Mouse (Mus musculus) ES-E14 (cell line): ENCODE measurements around the gene Rptor. TPM values are rescaled to one million over a fixed set of nuclear protein-coding genes. Genes with fewer than 3 reads are reported as not detected.
A peak's percentile ranks its signal among the peaks of the same experiment; 100 is the strongest.

Source experiments
- DNase-seq: peaks from one replicate; pipeline ENCODE4 v3.0.0-alpha.2; 2013; ENCODE audit warnings: low read depth, low spot score
- H3K27ac ChIP-seq: 2 replicates; pipeline ENCODE4 v1.5.1; 2012; ENCODE audit warnings: low read depth, mild to moderate bottlenecking, low read length, moderate library complexity, mixed read lengths; ENCODE audit not compliant: poor library complexity, insufficient read depth, severe bottlenecking
- H3K36me3 ChIP-seq: 2 replicates; pipeline ENCODE4 v1.6.1; 2012; ENCODE audit warnings: mild to moderate bottlenecking, low read length, moderate library complexity, mixed read lengths; ENCODE audit not compliant: control insufficient read depth, poor library complexity, insufficient read depth, severe bottlenecking
- H3K4me1 ChIP-seq, 2 experiments: fragments of 150-350 bp in 1 of 2; sonication (generic) in 1 of 2; 2 replicates each; pipeline ENCODE4 v1.6.1; 2012; ENCODE audit warnings: low read length in 2 of 2, mild to moderate bottlenecking in 1 of 2, mixed read lengths in 1 of 2; ENCODE audit not compliant: control insufficient read depth in 2 of 2, insufficient read depth in 2 of 2, poor library complexity in 1 of 2
- H3K4me3 ChIP-seq, 2 experiments: fragments of 150-350 bp in 1 of 2; sonication (generic) in 1 of 2; 2 replicates each; pipeline ENCODE4 v1.5.1; 2012; ENCODE audit warnings: low read length in 2 of 2, low read depth in 1 of 2, mild to moderate bottlenecking in 1 of 2, mixed read lengths in 1 of 2; ENCODE audit not compliant: insufficient read depth in 1 of 2, poor library complexity in 1 of 2, severe bottlenecking in 1 of 2
- H3K9ac ChIP-seq: 2 replicates; pipeline ENCODE4 v1.6.1; 2012; ENCODE audit warnings: low read depth, mild to moderate bottlenecking, low read length, mixed read lengths; ENCODE audit not compliant: poor library complexity, insufficient read depth, severe bottlenecking
- H3K9me3 ChIP-seq: fragments of 150-350 bp; sonication (generic); 2 replicates; pipeline ENCODE4 v1.6.1; 2012; ENCODE audit warnings: low read depth, mild to moderate bottlenecking, low read length; ENCODE audit not compliant: control insufficient read depth, insufficient read depth
- CHD2 ChIP-seq: IDR thresholded peaks from 2 replicates; pipeline ENCODE4 v1.6.1; 2014; ENCODE audit warnings: mild to moderate bottlenecking, low read depth, low read length, inconsistent platforms
- HCFC1 ChIP-seq: IDR thresholded peaks from 2 replicates; pipeline ENCODE4 v1.6.1; 2012; ENCODE audit warnings: low read length, inconsistent platforms, borderline replicate concordance; ENCODE audit not compliant: insufficient read depth
- MAFK ChIP-seq: IDR thresholded peaks from 2 replicates; pipeline ENCODE4 v1.6.1; 2014; ENCODE audit warnings: mild to moderate bottlenecking, low read depth, low read length, inconsistent platforms; ENCODE audit not compliant: insufficient read depth
- ZC3H11A ChIP-seq: IDR thresholded peaks from 2 replicates; pipeline ENCODE4 v1.6.1; 2012; ENCODE audit warnings: low read depth, mild to moderate bottlenecking, inconsistent platforms, low read length, borderline replicate concordance
- ZNF384 ChIP-seq: IDR thresholded peaks from 2 replicates; pipeline ENCODE4 v1.6.1; 2012; ENCODE audit warnings: low read depth, low read length, inconsistent platforms
- in situ Hi-C, 2 experiments: fragments of 600-800 bp; cut with MboI; formaldehyde crosslinking; loops; one replicate each; pipeline ENCODE4 v1.15.1; 2025; ENCODE audit warnings: low sequenced_read_pairs in 2 of 2, inconsistent platforms in 1 of 2; ENCODE audit not compliant: unreplicated experiment in 2 of 2
- total RNA-seq: library from RNA; depleted of rRNA; stranded (reverse); fragments of 300-350 nt; gene quantifications from 2 replicates; pipeline ENCODE4 v1.2.3, GENCODE M21; 2012

Gene Rptor
- total RNA-seq, 1 experiment: 59.7 TPM

DNA sequence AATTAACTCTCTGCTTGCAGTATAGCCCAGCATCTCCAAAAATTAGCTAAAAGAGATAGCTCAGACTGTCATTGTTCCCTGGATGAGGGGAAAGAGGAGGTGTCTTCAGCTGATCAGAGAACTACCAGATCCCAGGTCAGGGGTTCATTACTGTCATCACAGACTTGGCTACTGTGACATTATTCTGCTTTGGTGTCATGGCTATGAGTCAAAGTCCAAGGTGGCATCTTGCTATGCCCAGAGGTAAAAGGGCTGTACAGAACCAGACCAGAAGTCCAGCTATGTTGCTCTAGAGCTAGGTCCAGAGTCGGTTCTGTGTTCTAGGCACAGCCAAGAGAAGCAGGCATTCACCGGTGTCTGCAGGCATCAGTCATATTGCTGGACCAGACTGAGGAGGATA lies 25.0 kb upstream of the Rptor start:
- Histone ChIP-seq H3K36me3 (no peaks in the 10 kb centered on the region), H3K27ac (no peak overlapping the region), H3K9me3 (no peaks in the 10 kb centered on the region), H3K4me1 (peaks cover 2 to 3% of the 10 kb centered on the region in 2 experiments; a peak in 2 of 4 replicates), H3K4me3 (no peak overlapping the region), H3K9ac (no peak overlapping the region)
- in situ Hi-C loops: no loop called here
- DNase-seq: no peak
- no peak for TF ChIP-seq ZC3H11A
- TF ChIP-seq CHD2: no peak
- TF ChIP-seq MAFK: no peak
- TF ChIP-seq ZNF384: no peak
- TF ChIP-seq HCFC1: no peak

DNA sequence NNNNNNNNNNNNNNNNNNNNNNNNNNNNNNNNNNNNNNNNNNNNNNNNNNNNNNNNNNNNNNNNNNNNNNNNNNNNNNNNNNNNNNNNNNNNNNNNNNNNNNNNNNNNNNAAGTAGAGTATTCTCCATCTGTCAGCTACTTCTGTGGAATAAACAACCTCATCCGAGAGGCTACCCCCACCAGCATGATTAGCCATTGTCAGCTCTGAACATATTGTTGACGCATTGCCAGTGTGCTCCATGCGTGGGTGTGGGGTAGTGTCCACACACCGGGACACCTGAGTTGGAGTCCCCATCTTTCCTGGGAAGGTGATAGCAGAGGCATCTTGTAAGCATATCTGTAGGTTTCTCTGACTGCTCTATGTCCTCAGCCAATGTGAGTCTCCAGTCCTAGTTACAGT lies 16.2 kb upstream of the Rptor start:
- no peak overlapping the region for H3K9ac ChIP-seq
- H3K27ac ChIP-seq: no peak overlapping the region
- H3K4me3 ChIP-seq: no peak overlapping the region
- DNase-seq: no peak
- in situ Hi-C loops: no loop called here
- TF ChIP-seq MAFK (no peak), CHD2 (no peak), ZC3H11A (no peak), ZNF384 (no peak), HCFC1 (no peak)
- H3K9me3 ChIP-seq: no peaks in the 10 kb centered on the region
- H3K36me3 ChIP-seq: no peaks in the 10 kb centered on the region
- peaks cover 12 to 23% of the 10 kb centered on the region in 2 experiments for H3K4me1 ChIP-seq

DNA sequence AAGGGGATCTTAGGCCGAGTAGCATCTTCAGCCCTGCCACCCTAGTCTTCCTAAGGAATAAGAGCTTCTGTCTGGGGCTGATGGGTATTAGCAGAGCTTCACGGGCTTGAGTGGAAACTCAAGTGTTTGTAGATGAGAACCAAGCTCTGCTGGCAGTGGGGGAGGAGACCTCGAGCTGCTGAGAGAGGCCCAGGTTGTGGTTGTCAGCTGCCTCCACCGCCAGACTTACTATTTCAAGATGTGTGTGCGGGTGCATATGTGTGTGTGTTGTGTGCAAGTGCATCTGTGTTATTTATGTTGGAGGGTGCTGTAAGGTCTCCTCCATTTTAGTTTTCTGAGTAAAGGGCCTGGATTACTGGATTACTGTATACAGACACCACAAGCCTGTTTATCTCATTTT lies 15.6 kb upstream of the Rptor start:
- Histone ChIP-seq H3K36me3 (no peaks in the 10 kb centered on the region), H3K9me3 (no peaks in the 10 kb centered on the region), H3K4me1 (peaks cover 12 to 23% of the 10 kb centered on the region in 2 experiments), H3K9ac (no peak overlapping the region), H3K4me3 (no peak overlapping the region), H3K27ac (no peak overlapping the region)
- DNase-seq: no peak
- TF ChIP-seq MAFK (no peak), ZC3H11A (no peak), HCFC1 (no peak), CHD2 (no peak), ZNF384 (no peak)
- in situ Hi-C loops: no loop called here

DNA sequence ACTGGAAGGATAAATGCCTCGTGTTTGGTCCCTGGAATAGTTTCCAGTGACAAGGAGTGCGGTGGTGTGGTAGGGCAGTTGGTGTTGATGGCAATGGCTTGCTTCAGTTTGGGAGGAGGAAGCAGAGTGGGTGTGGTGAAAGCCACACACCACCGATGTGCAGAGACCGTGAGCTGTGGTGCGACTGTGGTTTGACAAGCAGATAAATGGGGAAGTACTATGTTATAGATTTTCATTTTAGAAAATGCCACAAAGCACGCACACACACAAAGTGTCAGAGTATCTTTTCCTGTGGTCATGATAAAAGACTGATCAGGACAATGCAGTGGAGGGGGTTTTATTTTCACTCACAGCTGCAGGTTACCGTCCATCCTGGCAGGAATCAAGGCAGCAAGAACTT lies 13.5 kb upstream of the Rptor start:
- H3K4me1 ChIP-seq: peaks cover 12 to 26% of the 10 kb centered on the region in 2 experiments
- in situ Hi-C loops: no loop called here
- no peak overlapping the region for H3K9ac ChIP-seq
- no peak overlapping the region for H3K4me3 ChIP-seq
- H3K9me3 ChIP-seq: no peaks in the 10 kb centered on the region
- no peak overlapping the region for H3K27ac ChIP-seq
- H3K36me3 ChIP-seq: no peaks in the 10 kb centered on the region
- no peak for TF ChIP-seq HCFC1
- no peak for TF ChIP-seq MAFK
- no peak for TF ChIP-seq CHD2
- TF ChIP-seq ZNF384: no peak
- no peak for TF ChIP-seq ZC3H11A
- DNase-seq: no peak

DNA sequence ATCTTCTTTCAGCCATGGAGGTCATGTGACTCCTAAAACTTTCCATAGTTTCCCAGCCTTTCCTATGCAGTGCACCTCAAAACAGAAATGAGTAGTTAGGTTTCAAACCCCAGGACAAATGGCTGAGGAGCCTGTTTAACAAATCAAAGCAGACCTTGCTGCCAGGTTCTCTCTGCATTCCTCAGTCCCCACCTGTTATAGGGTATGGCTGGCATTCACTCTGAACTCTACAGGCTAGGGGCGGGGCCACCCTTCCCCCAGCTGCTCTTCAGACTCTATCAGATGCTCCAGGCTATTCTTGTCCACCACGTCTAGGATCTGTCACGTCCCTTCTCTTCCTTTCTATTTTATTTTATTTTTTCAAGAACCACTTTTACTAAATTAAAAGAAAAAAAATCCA lies 8.7 kb upstream of the Rptor start:
- no peaks in the 10 kb centered on the region for H3K36me3 ChIP-seq
- no peak overlapping the region for H3K4me3 ChIP-seq
- peak; percentile 45 for DNase-seq

More for the DNA sequence above, 8.7 kb upstream of the Rptor start:
- Histone ChIP-seq H3K27ac (no peak overlapping the region), H3K4me1 (peaks cover 3 to 8% of the 10 kb centered on the region in 2 experiments; a peak in 3 of 4 replicates), H3K9ac (no peak overlapping the region), H3K9me3 (no peaks in the 10 kb centered on the region)
- in situ Hi-C loops: no loop called here
- no peak for TF ChIP-seq ZNF384
- no peak for TF ChIP-seq MAFK
